ENCODE assay signal across 14 mouse cellular contexts in the genomic region with DNA sequence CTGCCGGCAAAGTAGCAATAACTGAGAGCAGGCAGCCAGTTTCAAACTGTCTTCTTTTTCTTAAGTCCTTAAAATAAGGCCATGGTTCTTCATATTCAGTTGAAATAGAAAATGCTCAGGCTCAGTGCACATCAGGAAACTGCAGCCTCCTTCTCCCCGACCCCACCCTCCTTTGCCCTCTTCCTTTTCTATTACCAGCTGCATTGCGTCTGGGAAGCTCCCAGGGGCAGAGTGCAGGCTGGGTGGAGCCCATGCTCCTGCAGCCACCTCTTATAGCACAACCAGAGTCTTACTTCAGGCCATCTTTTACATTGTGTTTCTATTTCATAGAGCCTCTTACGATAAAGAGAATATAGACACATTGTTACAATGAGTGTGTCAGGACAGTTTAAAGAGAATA.
"Had no signal": no experiment of that assay in that cellular context is flagged by ENCODE, and none has a peak within 500 bp of the region (broad histone marks: within the 10 kb centered on the region; RNA-seq: fewer than 3 reads in every experiment).

No protein-coding gene starts in this region.

- H3K4me3 ChIP-seq: intestine, embryonic 15.5 days; limb, embryonic 15.5 days; liver, embryonic 12.5 days; myocyte; neural tube, embryonic 15.5 days had no signal

- H3K9me3 ChIP-seq: intestine, embryonic 15.5 days; limb, embryonic 15.5 days; liver, embryonic 12.5 days; neural tube, embryonic 15.5 days had no signal

- H3K36me3 ChIP-seq: intestine, embryonic 15.5 days; limb, embryonic 15.5 days; liver, embryonic 12.5 days; neural tube, embryonic 15.5 days had no signal

- H3K4me2 ChIP-seq: intestine, embryonic 15.5 days; liver, embryonic 12.5 days; lung, embryonic 14.5 days; neural tube, embryonic 15.5 days had no signal

- H3K27me3 ChIP-seq: intestine, embryonic 15.5 days; limb, embryonic 15.5 days; liver, embryonic 12.5 days; neural tube, embryonic 15.5 days had no signal

- H3K27ac ChIP-seq: intestine, embryonic 15.5 days; liver, embryonic 12.5 days; neural tube, embryonic 15.5 days had no signal

- DNase-seq: kidney, adult 9 months; kidney, postnatal 25 days; left cerebral cortex, postnatal 4 days; lung, embryonic 14.5 days; lung, postnatal 10 days; lung, postnatal 4 days; right cerebral cortex, adult 18-20 months; spleen, adult 18-20 months; thymus, postnatal 36 days had no signal

- H3K9ac ChIP-seq: intestine, embryonic 15.5 days; limb, embryonic 15.5 days; liver, embryonic 12.5 days; lung, embryonic 14.5 days; neural tube, embryonic 15.5 days had no signal

- ATAC-seq: intestine, embryonic 15.5 days; liver, embryonic 12.5 days had no signal

- H3K4me1 ChIP-seq: intestine, embryonic 15.5 days; liver, embryonic 12.5 days; neural tube, embryonic 15.5 days had no signal
